Mouse (Mus musculus): ENCODE data around the gene Itgb4. TPM values are rescaled to one million over a fixed set of nuclear protein-coding genes. Genes with fewer than 3 reads are reported as not detected.

Itgb4 gene
- polyA plus RNA-seq, 1 experiment from 2014 or later: 5.5 TPM

GRCm38 (mm10) chr11:116050196-116050595, 75.7 kb downstream of the Itgb4 start:
- Histone ChIP-seq H3K36me3 (ENCODE audit: control insufficient read depth, insufficient read depth, low read length) (peaks cover 94% of the 10 kb centered on the region), H3K9ac (ENCODE audit: low read length) (no peak overlapping the region), H3K27ac (ENCODE audit: low read depth) (no peak overlapping the region), H3K4me2 (ENCODE audit: low read length) (no peak overlapping the region), H3K4me1 (replicated peaks; ENCODE audit: control insufficient read depth, insufficient read depth, low read length) (no peaks in the 10 kb centered on the region), H3K9me3 (ENCODE audit: control insufficient read depth, low read length) (no peaks in the 10 kb centered on the region), H3K27me3 (replicated peaks; ENCODE audit: control insufficient read depth, insufficient read depth, low read length) (no peaks in the 10 kb centered on the region), H3K4me3 (ENCODE audit: low read depth, low read length) (no peak overlapping the region)
- DNase-seq (ENCODE audit: low spot score) (no peak), ATAC-seq (replicated peaks; ENCODE audit: low FRiP score, low TSS enrichment, low read depth) (no peak)
- WGBS: 86% methylated on average over 4 of the region's 4 CpGs

GRCm38 (mm10) chr11:116053510-116054229, 79.2 kb downstream of the Itgb4 start:
- no peak for ATAC-seq (replicated peaks; ENCODE audit: low FRiP score, low TSS enrichment, low read depth)
- Histone ChIP-seq H3K27ac (ENCODE audit: low read depth) (no peak overlapping the region), H3K9ac (ENCODE audit: low read length) (no peak overlapping the region), H3K4me1 (replicated peaks; ENCODE audit: control insufficient read depth, insufficient read depth, low read length) (no peaks in the 10 kb centered on the region), H3K4me2 (ENCODE audit: low read length) (no peak overlapping the region), H3K4me3 (ENCODE audit: low read depth, low read length) (no peak overlapping the region), H3K9me3 (ENCODE audit: control insufficient read depth, low read length) (no peaks in the 10 kb centered on the region), H3K36me3 (ENCODE audit: control insufficient read depth, insufficient read depth, low read length) (peaks cover 98% of the 10 kb centered on the region), H3K27me3 (replicated peaks; ENCODE audit: control insufficient read depth, insufficient read depth, low read length) (no peaks in the 10 kb centered on the region)
- no peak for DNase-seq (ENCODE audit: low spot score)
- WGBS: 94% methylated on average over 9 of the region's 9 CpGs

- Histone ChIP-seq H3K4me2 (ENCODE audit: low read length) (no peak overlapping the region), H3K36me3 (ENCODE audit: control insufficient read depth, insufficient read depth, low read length) (peaks cover 98% of the 10 kb centered on the region), H3K9ac (ENCODE audit: low read length) (no peak overlapping the region), H3K27ac (ENCODE audit: low read depth) (no peak overlapping the region), H3K4me3 (ENCODE audit: low read depth, low read length) (no peak overlapping the region), H3K4me1 (replicated peaks; ENCODE audit: control insufficient read depth, insufficient read depth, low read length) (no peaks in the 10 kb centered on the region), H3K9me3 (ENCODE audit: control insufficient read depth, low read length) (no peaks in the 10 kb centered on the region), H3K27me3 (replicated peaks; ENCODE audit: control insufficient read depth, insufficient read depth, low read length) (no peaks in the 10 kb centered on the region)
- DNase-seq (ENCODE audit: low spot score): no peak
- WGBS: 94% methylated on average over 11 of the region's 11 CpGs
- no peak for ATAC-seq (replicated peaks; ENCODE audit: low FRiP score, low TSS enrichment, low read depth)
Measured at GRCm38 (mm10) chr11:116055873-116056272, 81.4 kb downstream of the Itgb4 start.

GRCm38 (mm10) chr11:116057237-116057881, 82.8 kb downstream of the Itgb4 start:
- Histone ChIP-seq H3K36me3 (ENCODE audit: control insufficient read depth, insufficient read depth, low read length) (peaks cover 95% of the 10 kb centered on the region), H3K27me3 (replicated peaks; ENCODE audit: control insufficient read depth, insufficient read depth, low read length) (no peaks in the 10 kb centered on the region), H3K9ac (ENCODE audit: low read length) (no peak overlapping the region), H3K9me3 (ENCODE audit: control insufficient read depth, low read length) (no peaks in the 10 kb centered on the region), H3K4me2 (ENCODE audit: low read length) (no peak overlapping the region), H3K27ac (ENCODE audit: low read depth) (no peak overlapping the region), H3K4me1 (replicated peaks; ENCODE audit: control insufficient read depth, insufficient read depth, low read length) (no peaks in the 10 kb centered on the region), H3K4me3 (ENCODE audit: low read depth, low read length) (no peak overlapping the region)
- 83% methylated on average over 4 of the region's 4 CpGs for WGBS
- ATAC-seq (replicated peaks; ENCODE audit: low FRiP score, low TSS enrichment, low read depth): no peak
- no peak for DNase-seq (ENCODE audit: low spot score)

Other genes with a start within 250 kb of the Itgb4 start
- 14.6 and 15.7 TPM in 2 replicates for gene Tmem94, start 209.3 kb upstream of the Itgb4 start, polyA plus RNA-seq (2014; fragmentation: Nextera tagmentation; extraction: Ambion mirVana)
- 14.9 and 15.3 TPM in 2 replicates for gene Caskin2, start 161.1 kb upstream of the Itgb4 start, polyA plus RNA-seq (2014; fragmentation: Nextera tagmentation; extraction: Ambion mirVana)
- gene Tsen54, start 160.0 kb upstream of the Itgb4 start, polyA plus RNA-seq (2014; fragmentation: Nextera tagmentation; extraction: Ambion mirVana): 29.5 and 30.7 TPM in 2 replicates
- gene Llgl2, start 150.7 kb upstream of the Itgb4 start, polyA plus RNA-seq (2014; fragmentation: Nextera tagmentation; extraction: Ambion mirVana): 46.3 and 59.2 TPM in 2 replicates
- 32.9 and 44.8 TPM in 2 replicates for gene Myo15b, start 116.3 kb upstream of the Itgb4 start, polyA plus RNA-seq (2014; fragmentation: Nextera tagmentation; extraction: Ambion mirVana)
- gene Smim5, start 74.7 kb upstream of the Itgb4 start, polyA plus RNA-seq (2014; fragmentation: Nextera tagmentation; extraction: Ambion mirVana): 1.1 and 2.5 TPM in 2 replicates
- 16.9 and 24.5 TPM in 2 replicates for gene Smim6, start 62.7 kb upstream of the Itgb4 start, polyA plus RNA-seq (2014; fragmentation: Nextera tagmentation; extraction: Ambion mirVana)
- gene Sap30bp, start 41.4 kb upstream of the Itgb4 start, polyA plus RNA-seq (2014; fragmentation: Nextera tagmentation; extraction: Ambion mirVana): 37.3 and 38.6 TPM in 2 replicates
- gene Recql5, start 41.2 kb upstream of the Itgb4 start, polyA plus RNA-seq (2014; fragmentation: Nextera tagmentation; extraction: Ambion mirVana): 18.5 and 20.7 TPM in 2 replicates
- 235 and 236 TPM in 2 replicates for gene Galk1, start 38.0 kb downstream of the Itgb4 start, polyA plus RNA-seq (2014; fragmentation: Nextera tagmentation; extraction: Ambion mirVana)
- 1,654 and 1,734 TPM in 2 replicates for gene H3f3b, start 53.3 kb downstream of the Itgb4 start, polyA plus RNA-seq (2014; fragmentation: Nextera tagmentation; extraction: Ambion mirVana)
- 29.8 and 34.5 TPM in 2 replicates for gene Unk, start 55.6 kb downstream of the Itgb4 start, polyA plus RNA-seq (2014; fragmentation: Nextera tagmentation; extraction: Ambion mirVana)
- gene Unc13d, start 103.3 kb downstream of the Itgb4 start, polyA plus RNA-seq (2014; fragmentation: Nextera tagmentation; extraction: Ambion mirVana): 2.6 and 3.5 TPM in 2 replicates
- gene Wbp2, start 112.3 kb downstream of the Itgb4 start, polyA plus RNA-seq (2014; fragmentation: Nextera tagmentation; extraction: Ambion mirVana): 78.0 and 85.0 TPM in 2 replicates
- gene Trim47, start 152.5 kb downstream of the Itgb4 start, polyA plus RNA-seq (2014; fragmentation: Nextera tagmentation; extraction: Ambion mirVana): 10.8 and 13.1 TPM in 2 replicates
- gene Trim65, start 156.4 kb downstream of the Itgb4 start, polyA plus RNA-seq (2014; fragmentation: Nextera tagmentation; extraction: Ambion mirVana): 5.3 and 5.5 TPM in 2 replicates
- 111 and 113 TPM in 2 replicates for gene Mrpl38, start 164.2 kb downstream of the Itgb4 start, polyA plus RNA-seq (2014; fragmentation: Nextera tagmentation; extraction: Ambion mirVana)
- 22.8 and 23.3 TPM in 2 replicates for gene Fbf1, start 193.5 kb downstream of the Itgb4 start, polyA plus RNA-seq (2014; fragmentation: Nextera tagmentation; extraction: Ambion mirVana)
- 88.8 and 93.2 TPM in 2 replicates for gene Ten1, start 224.1 kb downstream of the Itgb4 start, polyA plus RNA-seq (2014; fragmentation: Nextera tagmentation; extraction: Ambion mirVana)
- 33.3 and 35.1 TPM in 2 replicates for gene Acox1, start 224.3 kb downstream of the Itgb4 start, polyA plus RNA-seq (2014; fragmentation: Nextera tagmentation; extraction: Ambion mirVana)

Data from intestine, embryonic 14.5 days (tissue).